Mouse (Mus musculus) midbrain, postnatal 0 days (tissue): Measurements from ENCODE around the gene Poln. TPM values are rescaled to one million over a fixed set of nuclear protein-coding genes. Genes with fewer than 3 reads are reported as not detected.

Experiments used
- ATAC-seq: fragments of 200-750 bp; cut with Nextera tagmentation; 2 replicates; pipeline ENCODE4 v1.8.0; 2017; ENCODE audit warnings: moderate number of reproducible peaks, mild to moderate bottlenecking, moderate TSS enrichment, moderate library complexity; ENCODE audit not compliant: low FRiP score
- DNase-seq: peaks from one replicate; pipeline ENCODE4 v3.0.0-alpha.2; 2015; ENCODE audit warnings: low spot score
- H3K27ac ChIP-seq: fragments of 300-500 bp; sonication (generic); 2 replicates; pipeline ENCODE4 v1.5.1; 2014; ENCODE audit warnings: low read depth, mild to moderate bottlenecking, low read length, mixed read lengths
- H3K27me3 ChIP-seq: fragments of 300-500 bp; sonication (generic); 2 replicates; pipeline ENCODE4 v1.6.1; 2014; ENCODE audit warnings: low read length, control low read depth, mixed read lengths; ENCODE audit not compliant: insufficient read depth
- H3K36me3 ChIP-seq: fragments of 300-500 bp; sonication (generic); 2 replicates; pipeline ENCODE4 v1.6.1; 2014; ENCODE audit warnings: low read length, control low read depth, mixed read lengths; ENCODE audit not compliant: insufficient read depth
- H3K4me1 ChIP-seq: fragments of 300-500 bp; sonication (generic); 2 replicates; pipeline ENCODE4 v1.6.1; 2014; ENCODE audit warnings: mild to moderate bottlenecking, control low read depth, antibody characterized with exemption, low read length, mixed read lengths; ENCODE audit not compliant: insufficient read depth
- H3K4me2 ChIP-seq: fragments of 300-500 bp; sonication (generic); 2 replicates; pipeline ENCODE4 v1.6.1; 2014; ENCODE audit warnings: low read depth, mild to moderate bottlenecking, low read length, mixed read lengths; ENCODE audit not compliant: poor library complexity, severe bottlenecking
- H3K4me3 ChIP-seq: fragments of 300-500 bp; sonication (generic); 2 replicates; pipeline ENCODE4 v1.5.1; 2014; ENCODE audit warnings: low read depth, mild to moderate bottlenecking, low read length, moderate library complexity
- H3K9ac ChIP-seq: fragments of 300-500 bp; sonication (generic); replicated peaks from 2 replicates; pipeline ENCODE4 v1.6.1; 2014; ENCODE audit warnings: mild to moderate bottlenecking, low read length, moderate library complexity, mixed read lengths; ENCODE audit not compliant: poor library complexity, severe bottlenecking
- H3K9me3 ChIP-seq: fragments of 300-500 bp; sonication (generic); 2 replicates; pipeline ENCODE4 v1.6.1; 2016; ENCODE audit warnings: low read length, control low read depth
- CTCF ChIP-seq: IDR thresholded peaks from 2 replicates; pipeline ENCODE4 v1.5.1; 2016; ENCODE audit warnings: antibody characterized with exemption, mild to moderate bottlenecking
- WGBS: fragments of 180-500 bp; shearing (Covaris S2); extraction: QIAGEN DNeasy Blood & Tissue Kit; methylation state at CpG from one replicate; pipeline ENCODE4 v1.1.7; 2014; 5-methylcytosine and 5-hydroxymethylcytosine counted together
- polyA plus RNA-seq: library from polyadenylated mRNA; unstranded; fragments of >200 nt; fragmentation: Nextera tagmentation; extraction: Ambion mirVana; gene quantifications from 2 replicates; pipeline ENCODE4 v1.2.1, GENCODE M21; 2015
- total RNA-seq: library from RNA; depleted of rRNA; stranded (reverse); fragments of >200 nt; gene quantifications from 2 replicates; pipeline ENCODE4 v1.2.3, GENCODE M21; 2014

Poln gene
- total and polyA plus RNA-seq, 2 experiments from 2014 or later: 0.05 to 0.67 TPM

DNA sequence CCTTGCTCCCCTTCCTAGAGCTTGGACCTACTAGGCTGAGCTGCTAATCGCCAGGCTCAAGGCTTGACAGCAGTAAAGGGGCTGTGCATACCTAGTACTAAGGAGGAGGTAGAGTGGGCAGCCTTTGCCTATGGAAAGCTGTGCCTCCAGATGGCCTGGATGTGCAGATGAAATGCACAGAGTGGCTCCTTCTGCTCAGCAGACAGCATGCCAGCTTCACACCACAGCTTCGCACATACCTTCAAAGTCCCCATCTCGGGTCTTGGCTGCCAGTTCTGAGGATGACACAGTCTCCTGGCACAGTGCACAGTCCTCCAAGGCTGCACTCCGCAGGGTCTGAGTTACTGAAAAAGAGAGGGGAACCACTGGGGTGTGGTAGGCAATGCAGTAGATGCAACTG, 28.0 kb upstream of the Poln start:
- 85% methylated on average over 4 of the region's 4 CpGs for WGBS

DNA sequence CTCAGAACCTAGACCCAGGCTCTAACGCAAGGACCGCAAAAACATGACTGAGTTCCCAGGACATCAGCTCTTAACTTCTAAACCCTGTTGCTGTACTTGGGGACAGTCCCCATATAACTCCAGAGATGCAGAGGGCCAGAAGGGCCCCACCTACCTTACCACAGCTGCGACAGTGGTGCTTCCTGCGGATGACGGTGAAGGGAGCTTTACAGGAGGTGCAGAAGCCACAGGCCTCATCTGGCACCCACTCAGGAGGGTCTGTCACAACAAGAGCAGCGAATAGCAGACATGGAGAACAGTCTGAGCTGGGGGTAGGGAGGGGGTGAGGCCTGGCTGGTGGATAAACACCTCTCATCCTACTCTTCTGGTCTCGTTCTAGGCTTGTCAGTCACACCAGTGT, 27.2 kb upstream of the Poln start:
- Histone ChIP-seq H3K9ac (no peak overlapping the region), H3K27ac (no peak overlapping the region), H3K4me3 (no peak overlapping the region), H3K36me3 (peaks cover 11% of the 10 kb centered on the region), H3K9me3 (no peaks in the 10 kb centered on the region), H3K27me3 (no peaks in the 10 kb centered on the region), H3K4me2 (no peak overlapping the region), H3K4me1 (no peaks in the 10 kb centered on the region)
- TF ChIP-seq CTCF: no peak
- DNase-seq (no peak), ATAC-seq (no peak)
- 82% methylated on average over 7 of the region's 7 CpGs for WGBS

More for the DNA sequence above, 28.0 kb upstream of the Poln start:
- Histone ChIP-seq H3K9ac (no peak overlapping the region), H3K36me3 (peaks cover 11% of the 10 kb centered on the region), H3K27me3 (no peaks in the 10 kb centered on the region), H3K4me1 (no peaks in the 10 kb centered on the region), H3K4me2 (no peak overlapping the region), H3K27ac (no peak overlapping the region), H3K9me3 (no peaks in the 10 kb centered on the region), H3K4me3 (no peak overlapping the region)
- TF ChIP-seq CTCF: no peak
- DNase-seq (peak; percentile 42), ATAC-seq (no peak)

DNA sequence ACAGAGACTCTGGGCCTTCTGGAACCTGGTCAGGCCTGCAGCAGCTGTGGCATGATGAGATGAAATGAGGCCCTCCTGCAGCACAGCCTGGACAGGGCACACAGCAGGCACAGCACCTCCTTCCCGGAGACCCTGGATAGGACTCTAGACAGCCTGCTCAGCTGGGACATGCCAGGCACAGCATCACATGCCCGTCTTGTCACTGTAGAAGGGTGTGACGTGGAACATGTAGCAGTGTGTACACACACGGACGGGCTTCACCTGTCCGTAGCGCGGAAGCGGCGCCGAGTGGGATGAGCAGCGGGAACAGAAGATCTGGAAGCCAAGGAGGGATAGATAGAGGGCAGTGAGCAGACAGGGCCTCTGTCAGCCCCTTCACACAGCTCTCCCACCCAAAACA, 26.5 kb upstream of the Poln start:
- H3K4me3 ChIP-seq: no peak overlapping the region
- no peak for ATAC-seq
- H3K4me1 ChIP-seq: no peaks in the 10 kb centered on the region
- WGBS: 95% methylated on average over 12 of the region's 12 CpGs
- peaks cover 11% of the 10 kb centered on the region for H3K36me3 ChIP-seq
- no peak overlapping the region for H3K4me2 ChIP-seq
- H3K27me3 ChIP-seq: no peaks in the 10 kb centered on the region
- H3K27ac ChIP-seq: no peak overlapping the region
- no peak for DNase-seq
- H3K9me3 ChIP-seq: no peaks in the 10 kb centered on the region
- no peak for TF ChIP-seq CTCF
- H3K9ac ChIP-seq: no peak overlapping the region

DNA sequence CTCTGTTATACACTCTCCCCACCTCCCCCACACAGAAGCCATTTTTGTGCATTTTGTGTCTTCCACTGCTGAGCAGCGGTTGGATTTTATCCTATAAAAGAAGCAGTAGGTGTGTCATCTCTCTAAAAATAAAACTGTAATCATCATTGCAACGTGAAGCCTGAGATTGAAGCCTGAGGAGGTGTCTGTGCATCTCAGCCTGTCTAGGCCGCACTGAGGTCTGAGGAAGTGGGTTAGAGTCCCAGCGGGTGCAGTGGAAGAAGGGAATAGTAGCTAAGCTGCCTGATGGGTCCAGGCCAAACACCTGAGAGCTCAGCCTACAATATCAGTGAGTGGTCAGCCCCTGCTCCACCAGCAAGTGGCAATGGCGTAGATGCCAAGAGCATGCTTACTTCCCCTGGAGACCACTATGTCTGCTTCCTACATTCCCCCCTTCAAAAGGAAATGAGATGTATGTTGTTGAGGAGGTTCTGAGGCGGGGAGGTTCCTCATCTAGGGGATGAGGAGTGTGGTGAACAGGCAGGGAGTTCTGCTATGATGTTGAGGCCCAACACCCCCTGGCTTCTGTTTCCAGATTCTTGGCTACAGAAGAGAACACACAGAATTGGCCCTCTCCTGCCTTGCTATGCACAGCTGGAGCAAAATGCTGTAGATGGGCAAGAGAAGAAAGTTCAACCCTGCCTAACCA, 25.9 kb upstream of the Poln start:
- 82% methylated on average over 6 of the region's 6 CpGs for WGBS
- no peak for DNase-seq
- no peak for TF ChIP-seq CTCF

GRCm38 (mm10) chr5:34194426-34194825, 25.2 kb upstream of the Poln start:
- Histone ChIP-seq H3K4me1 (no peaks in the 10 kb centered on the region), H3K27me3 (no peaks in the 10 kb centered on the region), H3K4me3 (no peak overlapping the region), H3K9me3 (no peaks in the 10 kb centered on the region), H3K27ac (no peak overlapping the region), H3K36me3 (peaks cover 11% of the 10 kb centered on the region), H3K9ac (no peak overlapping the region), H3K4me2 (no peak overlapping the region)
- ATAC-seq (no peak), DNase-seq (no peak)
- no peak for TF ChIP-seq CTCF
- WGBS: 36% methylated on average over 1 of the region's 1 CpGs

More for the DNA sequence above, 25.9 kb upstream of the Poln start:
- no peak overlapping the region for H3K27ac ChIP-seq
- H3K9me3 ChIP-seq: no peaks in the 10 kb centered on the region
- no peaks in the 10 kb centered on the region for H3K4me1 ChIP-seq
- peaks cover 11% of the 10 kb centered on the region for H3K36me3 ChIP-seq
- H3K9ac ChIP-seq: no peak overlapping the region
- no peak overlapping the region for H3K4me2 ChIP-seq
- no peak for ATAC-seq
- H3K4me3 ChIP-seq: no peak overlapping the region
- H3K27me3 ChIP-seq: no peaks in the 10 kb centered on the region

DNA sequence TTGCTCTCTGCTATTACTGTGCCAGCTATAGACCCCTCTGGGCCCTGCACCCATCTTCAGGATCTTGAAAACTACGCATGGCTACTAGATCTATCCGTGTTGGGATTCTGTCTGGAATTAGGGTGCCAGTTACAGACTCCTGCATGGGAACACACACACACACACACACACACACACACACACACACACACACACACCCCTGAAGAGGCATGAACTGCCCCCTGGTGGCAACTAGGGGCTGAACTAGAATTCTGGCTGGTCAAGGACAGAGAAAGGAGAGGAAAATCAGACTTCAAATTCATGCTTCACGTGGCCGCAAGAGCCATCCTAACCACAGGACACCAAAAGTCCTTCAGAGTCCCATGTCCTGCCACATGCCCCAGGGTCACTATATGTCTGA, 22.6 kb upstream of the Poln start:
- DNase-seq: peak; percentile 32
- Histone ChIP-seq H3K36me3 (no peaks in the 10 kb centered on the region; the same call in none of the 2 replicates), H3K4me1 (0 out of 2 replicates have a peak, but pooled peaks cover 5% of the 10 kb centered on the region), H3K9me3 (no peaks in the 10 kb centered on the region), H3K27me3 (no peaks in the 10 kb centered on the region), H3K4me3 (no peak overlapping the region), H3K27ac (no peak overlapping the region), H3K4me2 (no peak overlapping the region), H3K9ac (no peak overlapping the region)
- peak; percentile 72 for TF ChIP-seq CTCF
- 71% methylated on average over 4 of the region's 4 CpGs for WGBS
- no peak for ATAC-seq
